Mouse (Mus musculus) brain, embryonic 14.5 days (tissue): ENCODE data around the gene Unc50.

ENCODE experiments used
- CTCF ChIP-seq: fragments of 200-500 bp; IDR thresholded peaks from 2 replicates; pipeline ENCODE4 v1.5.1; 2012; ENCODE audit warnings: inconsistent platforms, mild to moderate bottlenecking, moderate library complexity, borderline replicate concordance; ENCODE audit not compliant: insufficient read depth, insufficient read length; ENCODE audit errors: extremely low read depth
- POLR2A ChIP-seq: fragments of 200-500 bp; IDR thresholded peaks from 2 replicates; pipeline ENCODE4 v1.6.1; 2012; ENCODE audit warnings: mild to moderate bottlenecking, inconsistent platforms, borderline replicate concordance; ENCODE audit not compliant: poor library complexity, insufficient read depth, insufficient read length, severe bottlenecking; ENCODE audit errors: extremely low read depth

DNA sequence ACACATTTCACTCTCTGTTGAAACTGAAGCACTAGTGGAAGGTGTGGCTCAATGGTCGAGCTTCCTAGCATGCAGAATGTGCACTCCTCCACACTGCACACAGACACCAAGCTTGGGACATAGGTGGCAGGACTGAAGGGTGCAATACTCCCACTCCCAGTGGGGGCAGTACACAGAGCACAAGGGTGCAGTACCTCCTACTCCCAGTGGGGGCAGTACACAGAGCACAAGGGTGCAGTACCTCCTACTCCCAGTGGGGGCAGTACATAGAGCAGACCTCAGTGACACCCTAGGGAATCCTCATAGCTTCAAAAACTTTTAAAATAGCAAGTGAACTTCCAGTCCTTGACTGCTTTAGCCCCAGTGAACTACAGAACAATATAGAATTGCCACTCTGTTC is 10.5 kb upstream of the Unc50 start:
- TF ChIP-seq POLR2A, result no peak
- TF ChIP-seq CTCF, result peak; percentile 71
